Comparison of ENCODE assay signal across 23 mouse cellular contexts in genomic region chr13:71874986-71875385, GRCm38 (mm10).
DNase-seq lines count a peak whose midpoint lies in the region; ATAC-seq and TF ChIP-seq lines count a peak whose summit lies in the region.
"Had no signal": no experiment of that assay in that cellular context is flagged by ENCODE, and none has a peak within 500 bp of the region (broad histone marks: within the 10 kb centered on the region; RNA-seq: fewer than 3 reads in every experiment).

No protein-coding gene starts in this region.

- WGBS in embryonic facial prominence, embryonic 11.5 days: 60% methylated on average over 5 of the region's 5 CpGs
- 72% methylated on average over 5 of the region's 5 CpGs for WGBS in embryonic facial prominence, embryonic 10.5 days
- WGBS in embryonic facial prominence, embryonic 14.5 days: 41% methylated on average over 5 of the region's 5 CpGs

- no peaks in the 10 kb centered on the region for H3K9me3 ChIP-seq in embryonic facial prominence, embryonic 11.5 days (replicated peaks; ENCODE audit: control insufficient read depth, low read length)
- H3K9me3 ChIP-seq in embryonic facial prominence, embryonic 10.5 days: no peaks in the 10 kb centered on the region
- no peaks in the 10 kb centered on the region for H3K9me3 ChIP-seq in embryonic facial prominence, embryonic 14.5 days (ENCODE audit: control insufficient read depth, low read length)
- H3K9me3 ChIP-seq: embryonic facial prominence, embryonic 12.5 days; forebrain, embryonic 13.5 days; forebrain, embryonic 15.5 days had no signal

- no peaks in the 10 kb centered on the region for H3K36me3 ChIP-seq in embryonic facial prominence, embryonic 11.5 days (replicated peaks; ENCODE audit: control insufficient read depth, insufficient read depth, low read depth, low read length)
- no peaks in the 10 kb centered on the region for H3K36me3 ChIP-seq in embryonic facial prominence, embryonic 10.5 days (replicated peaks)
- H3K36me3 ChIP-seq in embryonic facial prominence, embryonic 14.5 days (ENCODE audit: control insufficient read depth, insufficient read depth, low read length): no peaks in the 10 kb centered on the region
- no peaks in the 10 kb centered on the region for H3K36me3 ChIP-seq in myocyte (ENCODE audit: control insufficient read depth, insufficient read depth)
- H3K36me3 ChIP-seq: embryonic facial prominence, embryonic 12.5 days; forebrain, embryonic 15.5 days; G1E had no signal

- DNase-seq in embryonic facial prominence, embryonic 11.5 days (ENCODE audit: low spot score): peak; percentile 8
- DNase-seq in embryonic facial prominence, embryonic 10.5 days (ENCODE audit: low spot score): no peak
- DNase-seq in NIH3T3 (ENCODE audit: low read depth): peak; percentile 6
- DNase-seq in embryonic facial prominence, embryonic 14.5 days (ENCODE audit: low spot score): peak; percentile 70
- DNase-seq in embryo, embryonic 10.5 days (ENCODE audit: low spot score): no peak
- DNase-seq: adrenal gland, adult 2 months; adrenal gland, postnatal 10 days; adrenal gland, postnatal 25 days; B cell, adult 2 months; cerebellum, adult 11 months; cerebellum, adult 18-20 months; cerebellum, adult 8-10 months; cerebellum, adult 9-11 months; cerebellum, postnatal 14 days; cerebellum, postnatal 36 days; forebrain, postnatal 0 days had no signal

- no peak for TF ChIP-seq POLR2A in myocyte (IDR thresholded peaks at IDR 0.05; ENCODE audit: insufficient read length, low read depth)

- H3K4me1 ChIP-seq in embryonic facial prominence, embryonic 11.5 days (ENCODE audit: control insufficient read depth, insufficient read depth, low read length): no peaks in the 10 kb centered on the region
- H3K4me1 ChIP-seq in embryonic facial prominence, embryonic 10.5 days: no peaks in the 10 kb centered on the region
- no peaks in the 10 kb centered on the region for H3K4me1 ChIP-seq in embryonic facial prominence, embryonic 14.5 days (ENCODE audit: control insufficient read depth, insufficient read depth, low read length)
- H3K4me1 ChIP-seq: embryonic facial prominence, embryonic 12.5 days; forebrain, embryonic 13.5 days; forebrain, embryonic 15.5 days had no signal

- no peaks in the 10 kb centered on the region for H3K79me2 ChIP-seq in myocyte (ENCODE audit: control insufficient read depth, insufficient read depth)

- no peaks in the 10 kb centered on the region for H3K27me3 ChIP-seq in embryonic facial prominence, embryonic 11.5 days (ENCODE audit: control insufficient read depth, insufficient read depth, low read length)
- H3K27me3 ChIP-seq in embryonic facial prominence, embryonic 10.5 days (replicated peaks; ENCODE audit: low read depth, poor library complexity, severe bottlenecking): no peaks in the 10 kb centered on the region
- H3K27me3 ChIP-seq in embryonic facial prominence, embryonic 14.5 days (replicated peaks; ENCODE audit: control insufficient read depth, insufficient read depth, low read length): no peaks in the 10 kb centered on the region
- H3K27me3 ChIP-seq in myocyte (ENCODE audit: control insufficient read depth, insufficient read depth, insufficient read length): no peaks in the 10 kb centered on the region
- H3K27me3 ChIP-seq: embryonic facial prominence, embryonic 12.5 days; forebrain, embryonic 13.5 days; forebrain, embryonic 15.5 days had no signal

- no peak overlapping the region for H3K4me3 ChIP-seq in embryonic facial prominence, embryonic 11.5 days (ENCODE audit: low read depth, low read length)
- H3K4me3 ChIP-seq in embryonic facial prominence, embryonic 10.5 days: no peak overlapping the region
- H3K4me3 ChIP-seq in embryonic facial prominence, embryonic 14.5 days (ENCODE audit: low read depth, low read length): no peak overlapping the region
- H3K4me3 ChIP-seq in myocyte: no peak overlapping the region
- H3K4me3 ChIP-seq: embryonic facial prominence, embryonic 12.5 days; forebrain, embryonic 13.5 days; forebrain, embryonic 15.5 days had no signal

- no peak overlapping the region for H3K9ac ChIP-seq in embryonic facial prominence, embryonic 11.5 days (replicated peaks; ENCODE audit: low read length)
- H3K9ac ChIP-seq in embryonic facial prominence, embryonic 14.5 days (ENCODE audit: low read depth, low read length): no peak overlapping the region
- H3K9ac ChIP-seq: embryonic facial prominence, embryonic 12.5 days; forebrain, embryonic 13.5 days; forebrain, embryonic 15.5 days; forebrain, postnatal 0 days had no signal

- ATAC-seq in embryonic facial prominence, embryonic 11.5 days (replicated peaks; ENCODE audit: insufficient number of reproducible peaks, low FRiP score, low TSS enrichment, low read depth): no peak
- ATAC-seq in embryonic facial prominence, embryonic 14.5 days (ENCODE audit: low read depth): no peak; the same call in 1 of the 2 replicates
- ATAC-seq in activated CD4-positive, CD25-positive, alpha-beta regulatory T cell, adult 4 months: no peak
- ATAC-seq: CD4-positive, CD25-positive, alpha-beta regulatory T cell, adult 4 months; forebrain, embryonic 13.5 days; forebrain, embryonic 15.5 days; forebrain, postnatal 0 days had no signal

- H3K27ac ChIP-seq in embryonic facial prominence, embryonic 11.5 days (replicated peaks; ENCODE audit: low read depth, low read length): no peak overlapping the region
- H3K27ac ChIP-seq in embryonic facial prominence, embryonic 10.5 days (replicated peaks): no peak overlapping the region
- no peak overlapping the region; the same call in 1 of the 2 replicates for H3K27ac ChIP-seq in embryonic facial prominence, embryonic 14.5 days (replicated peaks; ENCODE audit: low read depth, low read length)
- H3K27ac ChIP-seq: embryonic facial prominence, embryonic 12.5 days; forebrain, embryonic 13.5 days; forebrain, embryonic 15.5 days had no signal

- no peak overlapping the region for H3K4me2 ChIP-seq in embryonic facial prominence, embryonic 11.5 days (ENCODE audit: low read depth, low read length)
- peak overlapping the region; percentile 12; the same call in 1 of the 2 replicates for H3K4me2 ChIP-seq in embryonic facial prominence, embryonic 14.5 days (ENCODE audit: low read depth, low read length)
- H3K4me2 ChIP-seq in myocyte (ENCODE audit: low read depth): peak overlapping the region; percentile 9
- H3K4me2 ChIP-seq: embryonic facial prominence, embryonic 12.5 days; forebrain, embryonic 13.5 days; forebrain, embryonic 15.5 days had no signal

- H3ac ChIP-seq in myocyte (ENCODE audit: control insufficient read depth, insufficient read length): no peak overlapping the region

TF ChIP-seq in myocyte, 11 proteins besides CTCF, POLR2A, EP300 and RAD21:
- TF ChIP-seq SRF (IDR thresholded peaks at IDR 0.05; ENCODE audit: control insufficient read depth, insufficient read length, low read depth) (no peak), REST (IDR thresholded peaks at IDR 0.05; ENCODE audit: insufficient read depth, insufficient read length) (no peak), MYOD1 (IDR thresholded peaks at IDR 0.05; ENCODE audit: control insufficient read depth in 1 of 3, insufficient read length in 2 of 3, low read depth in 2 of 3) (no peak), TCF3 (IDR thresholded peaks at IDR 0.05; ENCODE audit: insufficient read length, low read depth) (no peak), MAX (IDR thresholded peaks at IDR 0.05; ENCODE audit: low read depth) (no peak), USF1 (IDR thresholded peaks at IDR 0.05; ENCODE audit: low read depth) (no peak), E2F4 (IDR thresholded peaks at IDR 0.05; ENCODE audit: insufficient read depth) (no peak), POLR2AphosphoS2 (IDR thresholded peaks at IDR 0.05; ENCODE audit: insufficient read length, low read depth) (no peak), TCF12 (IDR thresholded peaks at IDR 0.05; ENCODE audit: insufficient read depth, poor library complexity, severe bottlenecking) (no peak), MYOG (IDR thresholded peaks at IDR 0.05; ENCODE audit: control insufficient read depth in 1 of 3, insufficient read depth in 1 of 3, insufficient read length in 2 of 3, low read depth in 2 of 3) (no peak), CEBPB (IDR thresholded peaks at IDR 0.05; ENCODE audit: insufficient read depth, poor library complexity, severe bottlenecking) (no peak)

Comparison
In these comparisons a context has a peak if more than half of its experiments do, and no peak if none do; other contexts are left out.
1. DNase-seq: peak in embryonic facial prominence, embryonic 11.5 days (single experiment), NIH3T3 (single experiment) and embryonic facial prominence, embryonic 14.5 days (single experiment); none in embryonic facial prominence, embryonic 10.5 days (single experiment) and embryo, embryonic 10.5 days (single experiment).